Mouse (Mus musculus): Measurements from ENCODE around the gene Krt80. TPM values are rescaled to one million over a fixed set of nuclear protein-coding genes. Genes with fewer than 3 reads are reported as not detected.
A peak's percentile ranks its signal among the peaks of the same experiment; 100 is the strongest.

Krt80 gene
- total RNA-seq, 2 experiments from 2014 or later = not detected

- peak; percentile 66 for ATAC-seq (replicated peaks; ENCODE audit: low FRiP score, low TSS enrichment, poor library complexity, severe bottlenecking)
Observed at GRCm38 (mm10) chr15:101320618-101321041, 49.3 kb downstream of the Krt80 start.

- ATAC-seq (replicated peaks; ENCODE audit: low FRiP score, low TSS enrichment, poor library complexity, severe bottlenecking) = no peak
Observed at GRCm38 (mm10) chr15:101320010-101320617, 49.8 kb downstream of the Krt80 start.

GRCm38 (mm10) chr15:101318889-101319765, 50.8 kb downstream of the Krt80 start:
- ATAC-seq (replicated peaks; ENCODE audit: low FRiP score, low TSS enrichment, poor library complexity, severe bottlenecking) = no peak

GRCm38 (mm10) chr15:101317814-101318500, 52.0 kb downstream of the Krt80 start:
- ATAC-seq (replicated peaks; ENCODE audit: low FRiP score, low TSS enrichment, poor library complexity, severe bottlenecking) = no peak

GRCm38 (mm10) chr15:101316913-101317813, 52.8 kb downstream of the Krt80 start:
- no peak for ATAC-seq (replicated peaks; ENCODE audit: low FRiP score, low TSS enrichment, poor library complexity, severe bottlenecking)

GRCm38 (mm10) chr15:101316279-101316912, 53.6 kb downstream of the Krt80 start:
- ATAC-seq (replicated peaks; ENCODE audit: low FRiP score, low TSS enrichment, poor library complexity, severe bottlenecking) = no peak

GRCm38 (mm10) chr15:101315832-101316231, 54.1 kb downstream of the Krt80 start:
- peak; percentile 94 for ATAC-seq (replicated peaks; ENCODE audit: low FRiP score, low TSS enrichment, poor library complexity, severe bottlenecking)

GRCm38 (mm10) chr15:101315378-101315777, 54.6 kb downstream of the Krt80 start:
- no peak for ATAC-seq (replicated peaks; ENCODE audit: low FRiP score, low TSS enrichment, poor library complexity, severe bottlenecking)

- ATAC-seq (replicated peaks; ENCODE audit: low FRiP score, low TSS enrichment, poor library complexity, severe bottlenecking) = no peak
Observed at GRCm38 (mm10) chr15:101312006-101312405, 58.0 kb downstream of the Krt80 start.

GRCm38 (mm10) chr15:101311087-101311770, 58.7 kb downstream of the Krt80 start:
- ATAC-seq (replicated peaks; ENCODE audit: low FRiP score, low TSS enrichment, poor library complexity, severe bottlenecking) = no peak

- 0 out of 2 replicates have a peak, but pooled peaks have one; percentile 22 for ATAC-seq (replicated peaks; ENCODE audit: low FRiP score, low TSS enrichment, poor library complexity, severe bottlenecking)
Observed at GRCm38 (mm10) chr15:101309493-101309892, 60.5 kb downstream of the Krt80 start.

GRCm38 (mm10) chr15:101308440-101309348, 61.3 kb downstream of the Krt80 start:
- ATAC-seq (replicated peaks; ENCODE audit: low FRiP score, low TSS enrichment, poor library complexity, severe bottlenecking) = no peak

GRCm38 (mm10) chr15:101306459-101306858, 63.5 kb downstream of the Krt80 start:
- ATAC-seq (replicated peaks; ENCODE audit: low FRiP score, low TSS enrichment, poor library complexity, severe bottlenecking) = no peak

- ATAC-seq (replicated peaks; ENCODE audit: low FRiP score, low TSS enrichment, poor library complexity, severe bottlenecking) = no peak
Observed at GRCm38 (mm10) chr15:101303830-101304229, 66.1 kb downstream of the Krt80 start.

GRCm38 (mm10) chr15:101302201-101302600, 67.8 kb downstream of the Krt80 start:
- ATAC-seq (replicated peaks; ENCODE audit: low FRiP score, low TSS enrichment, poor library complexity, severe bottlenecking) = no peak

GRCm38 (mm10) chr15:101300128-101300527, 69.8 kb downstream of the Krt80 start:
- peak; percentile 80 for ATAC-seq (replicated peaks; ENCODE audit: low FRiP score, low TSS enrichment, poor library complexity, severe bottlenecking)

- ATAC-seq (replicated peaks; ENCODE audit: low FRiP score, low TSS enrichment, poor library complexity, severe bottlenecking) = 0 out of 2 replicates have a peak, but pooled peaks have one; percentile 31
Observed at GRCm38 (mm10) chr15:101299480-101299960, 70.4 kb downstream of the Krt80 start.

Measured in megakaryocyte-erythroid progenitor cell, adult 5-6 weeks (primary cell).